Mouse (Mus musculus): ENCODE results near the gene Gm9602.
"Not testable (repeated sequence)": the region's sequence is repeated elsewhere in the genome, so short reads cannot be mapped to it uniquely, and the experiment has no call there.

Gm9602 gene

GRCm38 (mm10) chr14:4776037-4776436, at the start of gene Gm9602:
TSS of gene Gm9602 (plus strand) at chr14:4776337.
- not testable (repeated sequence) for DNase-seq (ENCODE audit: low spot score in 2 of 2)

DNA sequence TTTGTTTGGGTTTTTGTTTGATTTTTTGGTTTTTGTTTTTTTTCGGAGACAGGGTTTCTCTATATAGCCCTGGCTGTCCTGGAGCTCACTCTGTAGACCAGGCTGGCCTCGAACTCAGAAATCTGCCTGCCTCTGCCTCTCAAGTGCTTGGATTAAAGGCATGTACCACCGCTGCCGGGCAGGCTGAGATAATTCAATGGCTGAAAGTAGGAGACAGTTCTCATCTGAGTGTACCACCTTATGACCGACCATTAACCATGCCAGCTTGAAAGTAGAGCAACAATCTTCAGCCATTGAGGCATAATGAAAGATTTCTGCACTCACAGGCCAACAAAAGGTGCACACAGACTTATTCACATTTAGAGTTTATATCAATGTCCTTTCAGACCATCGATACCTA, 30.3 kb downstream of the Gm9602 start:
- DNase-seq (ENCODE audit: low spot score in 2 of 2) = peak in 1 of 2 experiments; percentile 9

DNA sequence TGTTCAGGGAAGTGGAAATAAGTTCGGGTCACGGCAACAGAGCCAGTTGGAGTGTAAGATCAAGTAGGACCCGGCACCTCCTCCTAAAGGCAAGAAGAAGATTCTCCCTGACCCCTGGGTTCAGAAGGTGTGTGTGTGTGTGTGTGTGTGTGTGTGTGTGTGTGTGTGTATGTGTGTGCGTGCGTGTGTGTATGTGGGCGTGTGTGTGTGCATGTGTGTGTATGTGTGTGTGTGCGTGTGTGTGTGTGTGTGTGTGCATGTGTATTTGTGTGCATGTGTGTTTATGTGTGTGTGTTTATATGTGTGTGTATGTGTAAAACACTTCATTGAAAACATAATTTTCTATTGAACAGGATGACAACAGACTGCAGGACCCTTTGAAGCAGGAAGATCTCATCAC, 45.8 kb downstream of the Gm9602 start:
- not testable (repeated sequence) for DNase-seq (ENCODE audit: low spot score in 2 of 2)

All from thymus, postnatal 10 days (tissue).